Mouse (Mus musculus): ENCODE measurements at regions not wholly inside any gene's neighbourhood (a gene's known extent, or its start where the extent isn't known, plus 50 kb on each side); places are given as distances from the start of the nearest gene placed in this dataset.
"Not testable (repeated sequence)": the region's sequence is repeated elsewhere in the genome, so short reads cannot be mapped to it uniquely, and the experiment has no call there.

- Histone ChIP-seq H3K27me3 (no peaks in the 10 kb centered on the region), H3K4me3 (replicated peaks) (no peak overlapping the region), H3K4me1 (replicated peaks) (0 out of 2 replicates have a peak, but pooled peaks cover 7% of the 10 kb centered on the region), H3K9me3 (no peaks in the 10 kb centered on the region), H3K9ac (replicated peaks) (no peak overlapping the region), H3K27ac (no peak overlapping the region), H3K36me3 (no peaks in the 10 kb centered on the region), H3K4me2 (replicated peaks) (no peak overlapping the region)
- WGBS = 58% methylated on average over 7 of the region's 7 CpGs
- peak; percentile 37; the same call in 1 of the 2 replicates for ATAC-seq
Measured at GRCm38 (mm10) chr10:11515144-11515543, 171.9 kb downstream of the Epm2a start.

- no peak overlapping the region for H3K4me3 ChIP-seq (replicated peaks)
- H3K27me3 ChIP-seq = no peaks in the 10 kb centered on the region
- H3K4me2 ChIP-seq (replicated peaks) = no peak overlapping the region
- no peak for ATAC-seq
- H3K9me3 ChIP-seq = no peaks in the 10 kb centered on the region
- no peaks in the 10 kb centered on the region for H3K36me3 ChIP-seq
- 62% methylated on average over 2 of the region's 2 CpGs for WGBS
- 0 out of 2 replicates have a peak, but pooled peaks cover 7% of the 10 kb centered on the region for H3K4me1 ChIP-seq (replicated peaks)
- no peak overlapping the region for H3K9ac ChIP-seq (replicated peaks)
- H3K27ac ChIP-seq = no peak overlapping the region
Measured at GRCm38 (mm10) chr10:11517122-11517521, 173.9 kb downstream of the Epm2a start.

- WGBS = 95% methylated on average over 1 of the region's 1 CpGs
Measured at GRCm38 (mm10) chr10:11531343-11531742, 188.1 kb downstream of the Epm2a start.

GRCm38 (mm10) chr10:11555376-11555775, 212.2 kb downstream of the Epm2a start:
- not testable (repeated sequence) for H3K27me3 ChIP-seq; ATAC-seq; H3K4me3 ChIP-seq (replicated peaks); H3K36me3 ChIP-seq; H3K4me1 ChIP-seq (replicated peaks); H3K9ac ChIP-seq (replicated peaks); H3K4me2 ChIP-seq (replicated peaks); H3K9me3 ChIP-seq; H3K27ac ChIP-seq
- 93% methylated on average over 15 of the region's 15 CpGs for WGBS

More at GRCm38 (mm10) chr10:11531343-11531742, 188.1 kb downstream of the Epm2a start:
- Histone ChIP-seq H3K27ac (no peak overlapping the region), H3K4me3 (replicated peaks) (no peak overlapping the region), H3K36me3 (no peaks in the 10 kb centered on the region), H3K27me3 (no peaks in the 10 kb centered on the region), H3K9me3 (no peaks in the 10 kb centered on the region), H3K4me2 (replicated peaks) (no peak overlapping the region), H3K9ac (replicated peaks) (no peak overlapping the region), H3K4me1 (replicated peaks) (no peaks in the 10 kb centered on the region)
- no peak for ATAC-seq

- ATAC-seq = no peak
- 95% methylated on average over 4 of the region's 4 CpGs for WGBS
Measured at GRCm38 (mm10) chr10:11570523-11571055, 227.4 kb downstream of the Epm2a start.

GRCm38 (mm10) chr10:11608451-11608850, 265.2 kb downstream of the Epm2a start:
- no peak overlapping the region for H3K4me2 ChIP-seq (replicated peaks)
- no peaks in the 10 kb centered on the region for H3K9me3 ChIP-seq
- WGBS = 98% methylated on average over 1 of the region's 1 CpGs
- no peaks in the 10 kb centered on the region for H3K4me1 ChIP-seq (replicated peaks)
- H3K4me3 ChIP-seq (replicated peaks) = no peak overlapping the region
- no peak overlapping the region for H3K9ac ChIP-seq (replicated peaks)
- no peaks in the 10 kb centered on the region for H3K36me3 ChIP-seq
- H3K27ac ChIP-seq = no peak overlapping the region
- no peaks in the 10 kb centered on the region for H3K27me3 ChIP-seq
- no peak for ATAC-seq

More at GRCm38 (mm10) chr10:11570523-11571055, 227.4 kb downstream of the Epm2a start:
- Histone ChIP-seq H3K4me3 (replicated peaks) (no peak overlapping the region), H3K4me2 (replicated peaks) (no peak overlapping the region), H3K36me3 (no peaks in the 10 kb centered on the region), H3K27me3 (no peaks in the 10 kb centered on the region), H3K9me3 (no peaks in the 10 kb centered on the region), H3K4me1 (replicated peaks) (no peaks in the 10 kb centered on the region), H3K9ac (replicated peaks) (no peak overlapping the region), H3K27ac (no peak overlapping the region)

- 94% methylated on average over 20 of the region's 20 CpGs for WGBS
- not testable (repeated sequence) for H3K27me3 ChIP-seq; H3K4me2 ChIP-seq (replicated peaks)
Measured at GRCm38 (mm10) chr10:11609092-11609491, 265.9 kb downstream of the Epm2a start.

GRCm38 (mm10) chr10:11648151-11648550, 304.9 kb downstream of the Epm2a start:
- no peaks in the 10 kb centered on the region for H3K4me1 ChIP-seq (replicated peaks)
- no peak overlapping the region for H3K4me2 ChIP-seq (replicated peaks)
- 86% methylated on average over 1 of the region's 1 CpGs for WGBS
- 0 out of 2 replicates have a peak, but pooled peaks have one; percentile 56 for ATAC-seq
- no peaks in the 10 kb centered on the region for H3K27me3 ChIP-seq
- H3K27ac ChIP-seq = no peak overlapping the region
- no peak overlapping the region for H3K9ac ChIP-seq (replicated peaks)
- no peak overlapping the region for H3K4me3 ChIP-seq (replicated peaks)
- no peaks in the 10 kb centered on the region for H3K9me3 ChIP-seq
- no peaks in the 10 kb centered on the region for H3K36me3 ChIP-seq

More at GRCm38 (mm10) chr10:11609092-11609491, 265.9 kb downstream of the Epm2a start:
- H3K4me3 ChIP-seq (replicated peaks); H3K9me3 ChIP-seq; H3K27ac ChIP-seq; ATAC-seq; H3K4me1 ChIP-seq (replicated peaks); H3K9ac ChIP-seq (replicated peaks); H3K36me3 ChIP-seq: not testable (repeated sequence)

- no peak overlapping the region for H3K9ac ChIP-seq (replicated peaks)
- H3K4me2 ChIP-seq (replicated peaks) = no peak overlapping the region
- ATAC-seq = no peak
- H3K27ac ChIP-seq = no peak overlapping the region
- no peak overlapping the region for H3K4me3 ChIP-seq (replicated peaks)
- 66% methylated on average over 1 of the region's 1 CpGs for WGBS
- no peaks in the 10 kb centered on the region for H3K9me3 ChIP-seq
- H3K27me3 ChIP-seq = no peaks in the 10 kb centered on the region
- H3K4me1 ChIP-seq (replicated peaks) = no peaks in the 10 kb centered on the region
- H3K36me3 ChIP-seq = no peaks in the 10 kb centered on the region
Measured at GRCm38 (mm10) chr10:11660056-11660770, 317.0 kb downstream of the Epm2a start.

GRCm38 (mm10) chr10:11661660-11662250, 318.6 kb downstream of the Epm2a start:
- Histone ChIP-seq H3K9me3 (no peaks in the 10 kb centered on the region), H3K36me3 (no peaks in the 10 kb centered on the region), H3K27me3 (no peaks in the 10 kb centered on the region), H3K9ac (replicated peaks) (no peak overlapping the region), H3K4me2 (replicated peaks) (no peak overlapping the region), H3K4me1 (replicated peaks) (no peaks in the 10 kb centered on the region), H3K4me3 (replicated peaks) (no peak overlapping the region), H3K27ac (no peak overlapping the region)
- WGBS = 71% methylated on average over 5 of the region's 5 CpGs
- ATAC-seq = no peak

- no peaks in the 10 kb centered on the region for H3K4me1 ChIP-seq (replicated peaks)
- 82% methylated on average over 2 of the region's 2 CpGs for WGBS
- H3K9ac ChIP-seq (replicated peaks) = no peak overlapping the region
- H3K27me3 ChIP-seq = no peaks in the 10 kb centered on the region
- H3K4me2 ChIP-seq (replicated peaks) = no peak overlapping the region
- H3K9me3 ChIP-seq = no peaks in the 10 kb centered on the region
- H3K27ac ChIP-seq = no peak overlapping the region
- no peaks in the 10 kb centered on the region for H3K36me3 ChIP-seq
- ATAC-seq = no peak
- no peak overlapping the region for H3K4me3 ChIP-seq (replicated peaks)
Measured at GRCm38 (mm10) chr10:11709742-11710141, 366.5 kb downstream of the Epm2a start.

- H3K4me3 ChIP-seq (replicated peaks) = no peak overlapping the region
- H3K36me3 ChIP-seq = no peaks in the 10 kb centered on the region
- WGBS = 88% methylated on average over 7 of the region's 7 CpGs
- no peak for ATAC-seq
- no peaks in the 10 kb centered on the region for H3K27me3 ChIP-seq
- H3K4me2 ChIP-seq (replicated peaks) = no peak overlapping the region
- H3K4me1 ChIP-seq (replicated peaks) = no peaks in the 10 kb centered on the region
- H3K9ac ChIP-seq (replicated peaks) = no peak overlapping the region
- no peak overlapping the region for H3K27ac ChIP-seq
- H3K9me3 ChIP-seq = no peaks in the 10 kb centered on the region
Measured at GRCm38 (mm10) chr10:11724775-11725174, 381.6 kb downstream of the Epm2a start.

Measured in midbrain, embryonic 13.5 days (tissue).